Mouse (Mus musculus) midbrain, postnatal 0 days (tissue): ENCODE measurements around the gene Fbxw11. TPM values are rescaled to one million over a fixed set of nuclear protein-coding genes. Genes with fewer than 3 reads are reported as not detected.
"Not testable (repeated sequence)": the region's sequence is repeated elsewhere in the genome, so short reads cannot be mapped to it uniquely, and the experiment has no call there.

ENCODE experiments used
- ATAC-seq: fragments of 200-750 bp; cut with Nextera tagmentation; 2 replicates; pipeline ENCODE4 v1.8.0; 2017; ENCODE audit warnings: moderate number of reproducible peaks, mild to moderate bottlenecking, moderate TSS enrichment, moderate library complexity; ENCODE audit not compliant: low FRiP score
- DNase-seq: peaks from one replicate; pipeline ENCODE4 v3.0.0-alpha.2; 2015; ENCODE audit warnings: low spot score
- H3K27ac ChIP-seq: fragments of 300-500 bp; sonication (generic); 2 replicates; pipeline ENCODE4 v1.5.1; 2014; ENCODE audit warnings: low read depth, mild to moderate bottlenecking, low read length, mixed read lengths
- H3K27me3 ChIP-seq: fragments of 300-500 bp; sonication (generic); 2 replicates; pipeline ENCODE4 v1.6.1; 2014; ENCODE audit warnings: low read length, control low read depth, mixed read lengths; ENCODE audit not compliant: insufficient read depth
- H3K36me3 ChIP-seq: fragments of 300-500 bp; sonication (generic); 2 replicates; pipeline ENCODE4 v1.6.1; 2014; ENCODE audit warnings: low read length, control low read depth, mixed read lengths; ENCODE audit not compliant: insufficient read depth
- H3K4me1 ChIP-seq: fragments of 300-500 bp; sonication (generic); 2 replicates; pipeline ENCODE4 v1.6.1; 2014; ENCODE audit warnings: mild to moderate bottlenecking, control low read depth, antibody characterized with exemption, low read length, mixed read lengths; ENCODE audit not compliant: insufficient read depth
- H3K4me2 ChIP-seq: fragments of 300-500 bp; sonication (generic); 2 replicates; pipeline ENCODE4 v1.6.1; 2014; ENCODE audit warnings: low read depth, mild to moderate bottlenecking, low read length, mixed read lengths; ENCODE audit not compliant: poor library complexity, severe bottlenecking
- H3K4me3 ChIP-seq: fragments of 300-500 bp; sonication (generic); 2 replicates; pipeline ENCODE4 v1.5.1; 2014; ENCODE audit warnings: low read depth, mild to moderate bottlenecking, low read length, moderate library complexity
- H3K9ac ChIP-seq: fragments of 300-500 bp; sonication (generic); replicated peaks from 2 replicates; pipeline ENCODE4 v1.6.1; 2014; ENCODE audit warnings: mild to moderate bottlenecking, low read length, moderate library complexity, mixed read lengths; ENCODE audit not compliant: poor library complexity, severe bottlenecking
- H3K9me3 ChIP-seq: fragments of 300-500 bp; sonication (generic); 2 replicates; pipeline ENCODE4 v1.6.1; 2016; ENCODE audit warnings: low read length, control low read depth
- CTCF ChIP-seq: IDR thresholded peaks from 2 replicates; pipeline ENCODE4 v1.5.1; 2016; ENCODE audit warnings: antibody characterized with exemption, mild to moderate bottlenecking
- WGBS: fragments of 180-500 bp; shearing (Covaris S2); extraction: QIAGEN DNeasy Blood & Tissue Kit; methylation state at CpG from one replicate; pipeline ENCODE4 v1.1.7; 2014; 5-methylcytosine and 5-hydroxymethylcytosine counted together
- polyA plus RNA-seq: library from polyadenylated mRNA; unstranded; fragments of >200 nt; fragmentation: Nextera tagmentation; extraction: Ambion mirVana; gene quantifications from 2 replicates; pipeline ENCODE4 v1.2.1, GENCODE M21; 2015
- total RNA-seq: library from RNA; depleted of rRNA; stranded (reverse); fragments of >200 nt; gene quantifications from 2 replicates; pipeline ENCODE4 v1.2.3, GENCODE M21; 2014

Fbxw11 gene
- total and polyA plus RNA-seq, 2 experiments from 2014 or later, result 100 to 130 TPM

GRCm38 (mm10) chr11:32693431-32694141 lies 51.1 kb downstream of the Fbxw11 start:
- H3K9me3 ChIP-seq, result no peaks in the 10 kb centered on the region
- no peak overlapping the region for H3K4me3 ChIP-seq
- H3K9ac ChIP-seq, result no peak overlapping the region
- H3K27me3 ChIP-seq, result no peaks in the 10 kb centered on the region
- H3K36me3 ChIP-seq, result no peaks in the 10 kb centered on the region
- no peak overlapping the region for H3K4me2 ChIP-seq
- peak; percentile 66 for TF ChIP-seq CTCF
- WGBS, result 56% methylated on average over 7 of the region's 7 CpGs
- ATAC-seq (no peak), DNase-seq (peak; percentile 47)
- H3K27ac ChIP-seq, result no peak overlapping the region
- H3K4me1 ChIP-seq, result 0 out of 2 replicates have a peak, but pooled peaks cover 3% of the 10 kb centered on the region

- H3K27me3 ChIP-seq, H3K9me3 ChIP-seq, H3K36me3 ChIP-seq, H3K9ac ChIP-seq, DNase-seq, H3K27ac ChIP-seq, H3K4me2 ChIP-seq, ATAC-seq, H3K4me3 ChIP-seq, H3K4me1 ChIP-seq: not testable (repeated sequence)
- WGBS, result 49% methylated on average over 9 of the region's 9 CpGs
Observed at GRCm38 (mm10) chr11:32694322-32695003, 51.9 kb downstream of the Fbxw11 start.

- no peak overlapping the region for H3K4me2 ChIP-seq
- 0 out of 2 replicates have a peak, but pooled peaks cover 3% of the 10 kb centered on the region for H3K4me1 ChIP-seq
- H3K36me3 ChIP-seq, result no peaks in the 10 kb centered on the region
- H3K9ac ChIP-seq, result no peak overlapping the region
- ATAC-seq (no peak), DNase-seq (no peak)
- H3K27me3 ChIP-seq, result no peaks in the 10 kb centered on the region
- 63% methylated on average over 2 of the region's 2 CpGs for WGBS
- H3K9me3 ChIP-seq, result no peaks in the 10 kb centered on the region
- H3K27ac ChIP-seq, result no peak overlapping the region
- H3K4me3 ChIP-seq, result no peak overlapping the region
- no peak for TF ChIP-seq CTCF
Observed at GRCm38 (mm10) chr11:32696446-32697090, 54.0 kb downstream of the Fbxw11 start.

GRCm38 (mm10) chr11:32697695-32698094 lies 55.2 kb downstream of the Fbxw11 start:
- WGBS, result 85% methylated on average over 3 of the region's 3 CpGs
- H3K9ac ChIP-seq, result no peak overlapping the region
- no peaks in the 10 kb centered on the region for H3K9me3 ChIP-seq
- no peak overlapping the region for H3K4me2 ChIP-seq
- H3K36me3 ChIP-seq, result no peaks in the 10 kb centered on the region
- DNase-seq (no peak), ATAC-seq (no peak)
- H3K27me3 ChIP-seq, result no peaks in the 10 kb centered on the region
- H3K4me1 ChIP-seq, result 0 out of 2 replicates have a peak, but pooled peaks cover 5% of the 10 kb centered on the region
- no peak overlapping the region for H3K27ac ChIP-seq
- no peak overlapping the region for H3K4me3 ChIP-seq
- no peak for TF ChIP-seq CTCF

- 92% methylated on average over 3 of the region's 3 CpGs for WGBS
- Histone ChIP-seq H3K9ac (no peak overlapping the region), H3K9me3 (no peaks in the 10 kb centered on the region), H3K4me1 (peaks cover 8% of the 10 kb centered on the region; the same call in 1 of the 2 replicates), H3K4me3 (no peak overlapping the region), H3K36me3 (no peaks in the 10 kb centered on the region), H3K27me3 (no peaks in the 10 kb centered on the region), H3K4me2 (no peak overlapping the region), H3K27ac (no peak overlapping the region)
- no peak for ATAC-seq
- DNase-seq, result no peak
- no peak for TF ChIP-seq CTCF
Observed at GRCm38 (mm10) chr11:32699913-32700493, 57.5 kb downstream of the Fbxw11 start.
